Mouse (Mus musculus) spleen, adult 2 months (tissue): ENCODE results near the gene Srsf2.

Experiments used
- CTCF ChIP-seq: fragments of 200-500 bp; IDR thresholded peaks from 2 replicates; pipeline ENCODE4 v1.5.1; 2011; ENCODE audit warnings: mild to moderate bottlenecking, inconsistent platforms; ENCODE audit not compliant: insufficient read depth, insufficient read length, insufficient replicate concordance; ENCODE audit errors: extremely low read depth
- POLR2A ChIP-seq: fragments of 200-500 bp; IDR thresholded peaks from 2 replicates; pipeline ENCODE4 v1.6.1; 2011; ENCODE audit warnings: low read depth, low read length, inconsistent platforms

DNA sequence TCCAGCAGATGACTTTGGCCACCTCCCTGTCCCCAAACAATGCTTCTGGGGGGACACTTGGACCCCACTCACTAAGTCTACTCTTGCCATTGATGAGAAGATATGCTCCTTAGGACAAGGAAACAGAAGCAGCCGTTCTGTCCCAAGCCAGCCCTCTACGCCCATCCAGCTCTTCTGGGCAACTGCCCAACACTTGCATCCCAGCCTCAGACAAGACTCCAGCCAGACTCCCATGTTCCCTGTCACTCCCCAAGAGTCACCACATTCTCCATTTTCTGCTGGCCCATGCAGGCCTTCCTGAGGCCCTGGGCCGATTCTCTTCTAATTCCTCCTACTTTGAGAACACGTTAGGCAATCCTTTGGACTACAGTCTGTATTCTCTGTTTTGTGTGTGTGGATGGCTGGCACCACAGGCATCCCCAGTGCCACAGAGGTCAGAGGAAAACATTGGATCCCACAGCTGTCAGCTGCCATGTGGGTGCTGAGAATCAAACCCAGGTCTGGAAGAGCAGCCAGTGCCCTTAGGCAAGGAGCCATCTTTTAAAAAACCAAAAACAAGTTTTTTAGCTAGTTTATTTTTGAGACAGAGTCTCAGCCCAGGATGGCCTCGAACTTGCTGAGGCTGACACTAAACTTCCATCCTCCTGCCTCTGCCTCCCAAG, 32.8 kb downstream of the Srsf2 start:
- TF ChIP-seq CTCF (no peak), POLR2A (no peak)
